Mouse (Mus musculus) liver, embryonic 14.5 days (tissue): ENCODE results near the gene Vil1.

Experiments used
- CTCF ChIP-seq: IDR thresholded peaks from 2 replicates; pipeline ENCODE4 v1.5.1; 2016; ENCODE audit warnings: antibody characterized with exemption, low read depth, control low read depth
- EP300 ChIP-seq: IDR thresholded peaks from 2 replicates; pipeline ENCODE4 v1.6.1; 2016; ENCODE audit warnings: antibody characterized with exemption, low read depth

DNA sequence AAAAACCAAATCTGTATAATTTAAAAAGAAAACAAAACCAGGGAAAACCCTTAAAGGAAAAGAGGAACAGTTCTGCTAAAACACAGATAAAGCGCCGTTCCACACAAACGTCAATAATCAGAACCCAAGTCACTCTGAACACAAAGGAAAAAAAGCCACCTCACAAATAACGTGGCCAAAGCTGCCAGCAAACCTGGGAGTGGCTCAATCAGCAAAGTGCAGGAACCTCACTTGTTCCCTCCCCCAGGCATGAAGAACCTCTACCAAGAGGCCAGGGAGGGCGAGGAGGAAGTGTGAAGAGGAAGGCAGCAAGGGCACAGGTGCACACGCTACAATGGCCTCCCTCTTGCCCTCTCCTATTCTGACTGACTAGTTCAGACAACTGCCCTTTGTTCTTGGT, 26.4 kb downstream of the Vil1 start:
- TF ChIP-seq CTCF (no peak), EP300 (no peak)
